ENCODE assay signal across 7 mouse cellular contexts in the genomic region with DNA sequence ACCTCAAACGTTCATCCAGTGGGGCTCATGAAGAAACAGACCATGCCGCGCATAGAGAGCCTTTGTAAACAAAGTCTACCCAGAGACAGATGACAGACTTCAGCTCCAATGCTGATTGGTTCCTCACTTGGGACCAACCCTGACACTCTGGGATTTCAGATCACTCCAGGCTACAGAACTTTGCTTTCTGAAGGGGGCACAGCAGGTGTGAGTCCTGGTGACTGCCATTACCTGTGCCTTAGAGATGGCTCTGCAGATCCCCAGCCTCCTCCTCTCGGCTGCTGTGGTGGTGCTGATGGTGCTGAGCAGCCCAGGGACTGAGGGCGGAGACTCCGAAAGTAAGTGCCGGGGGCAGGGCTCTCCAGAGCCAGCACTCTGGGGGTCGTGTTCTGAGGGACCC. TPM values are rescaled to one million over a fixed set of nuclear protein-coding genes. Genes with fewer than 3 reads are reported as not detected.
DNase-seq lines count a peak whose midpoint lies in the region; ATAC-seq and TF ChIP-seq lines count a peak whose summit lies in the region.

No protein-coding gene starts in this region.

- peak overlapping the region; percentile 22; the same call in 1 of the 2 replicates for H3K9ac ChIP-seq in intestine, postnatal 0 days (ENCODE audit: low read depth, low read length)

- WGBS in intestine, postnatal 0 days: 2% methylated on average over 8 of the region's 8 CpGs

- intact Hi-C loops in left cerebral cortex, postnatal 36 days (cut with DNase I): no loop called here

- DNase-seq in adrenal gland, adult 8-10 months: peak; percentile 47
- DNase-seq in embryo, embryonic 10.5 days (ENCODE audit: low spot score): peak; percentile 97
- DNase-seq in heart, adult 11 months: peak; percentile 98
- DNase-seq in left cerebral cortex, postnatal 36 days (ENCODE audit: low spot score in 2 of 2): peak; percentile 27 to 54
- DNase-seq in mesoderm, embryonic 11.5 days (ENCODE audit: low read depth, low spot score): peak; percentile 86
- peak; percentile 83 for DNase-seq in skeletal muscle tissue, adult 2 months (ENCODE audit: low read depth, low spot score)

- peak overlapping the region; percentile 58 for H3K4me3 ChIP-seq in intestine, postnatal 0 days (ENCODE audit: low read depth, low read length)

- peak; percentile 66 for ATAC-seq in intestine, postnatal 0 days

- peaks cover 3% of the 10 kb centered on the region; the same call in 1 of the 2 replicates for H3K4me1 ChIP-seq in intestine, postnatal 0 days (replicated peaks; ENCODE audit: control insufficient read depth, insufficient read depth, low read length)

- peaks cover 29% of the 10 kb centered on the region for H3K27me3 ChIP-seq in intestine, postnatal 0 days (replicated peaks; ENCODE audit: control insufficient read depth, insufficient read depth, low read length)

- H3K4me2 ChIP-seq in intestine, postnatal 0 days (replicated peaks; ENCODE audit: low read depth): peak overlapping the region; percentile 99

- H3K36me3 ChIP-seq in intestine, postnatal 0 days (ENCODE audit: control insufficient read depth, insufficient read depth): no peaks in the 10 kb centered on the region

- H3K9me3 ChIP-seq in intestine, postnatal 0 days (ENCODE audit: control insufficient read depth): no peaks in the 10 kb centered on the region

- no peak overlapping the region for H3K27ac ChIP-seq in intestine, postnatal 0 days (ENCODE audit: low read depth, low read length)

- TF ChIP-seq CTCF in intestine, postnatal 0 days (IDR thresholded peaks at IDR 0.05; ENCODE audit: low read depth): no peak

RNA-seq across cellular contexts. Expression of a gene that starts 5.6 kb away (rescaled TPM):
- total RNA-seq in adrenal gland, adult 8-10 months (2022): 100 to 1,000 TPM in 3 of 4 experiments, 10 to 100 TPM in 1; 62.4 to 146 (median 115) TPM
- 53.8 and 53.9 TPM in 2 replicates for polyA plus RNA-seq in intestine, postnatal 0 days (2015; fragmentation: Nextera tagmentation; extraction: Ambion mirVana)
- 1 to 10 TPM; 1.9 to 2.5 TPM for total RNA-seq in left cerebral cortex, postnatal 36 days (2021)

RNA-seq across cellular contexts. Expression of a gene that starts 24.4 kb away (rescaled TPM):
- total RNA-seq in adrenal gland, adult 8-10 months (2022): 1 to 10 TPM; 1.3 to 1.8 (median 1.5) TPM
- 0.17 and 0.30 TPM in 2 replicates for polyA plus RNA-seq in intestine, postnatal 0 days (2015; fragmentation: Nextera tagmentation; extraction: Ambion mirVana)
- not detected for total RNA-seq in left cerebral cortex, postnatal 36 days (2021)

RNA-seq across cellular contexts. Expression of a gene that starts 24.6 kb away (rescaled TPM):
- 100 to 1,000 TPM in 3 of 4 experiments, 10 to 100 TPM in 1; 77.6 to 181 (median 140) TPM for total RNA-seq in adrenal gland, adult 8-10 months (2022)
- 35.8 and 41.2 TPM in 2 replicates for polyA plus RNA-seq in intestine, postnatal 0 days (2015; fragmentation: Nextera tagmentation; extraction: Ambion mirVana)
- total RNA-seq in left cerebral cortex, postnatal 36 days (2021): 1 to 10 TPM; 2.6 to 3.4 TPM

RNA-seq across cellular contexts. Expression of a gene that starts 42.6 kb away (rescaled TPM):
- 100 to 1,000 TPM in 3 of 4 experiments, 10 to 100 TPM in 1; 83.6 to 191 (median 159) TPM for total RNA-seq in adrenal gland, adult 8-10 months (2022)
- polyA plus RNA-seq in intestine, postnatal 0 days (2015; fragmentation: Nextera tagmentation; extraction: Ambion mirVana): 24.1 and 25.1 TPM in 2 replicates
- total RNA-seq in left cerebral cortex, postnatal 36 days (2021): 1 to 10 TPM; 2.7 to 2.9 TPM

RNA-seq across cellular contexts. Expression of a gene that starts 59.7 kb away (rescaled TPM):
- total RNA-seq in adrenal gland, adult 8-10 months (2022): 10 to 100 TPM; 53.9 to 71.1 (median 67.2) TPM
- polyA plus RNA-seq in intestine, postnatal 0 days (2015; fragmentation: Nextera tagmentation; extraction: Ambion mirVana): 11.2 and 13.0 TPM in 2 replicates
- total RNA-seq in left cerebral cortex, postnatal 36 days (2021): 1 to 10 TPM; 6.6 to 7.7 TPM

Comparison
In these comparisons a context has a peak if more than half of its experiments do, and no peak if none do; other contexts are left out.
1. DNase-seq: peak in every context shown above with its lines; median percentile 98 in heart, adult 11 months; 97 in embryo, embryonic 10.5 days; 86 in mesoderm, embryonic 11.5 days; 83 in skeletal muscle tissue, adult 2 months; 47 in adrenal gland, adult 8-10 months; 40 in left cerebral cortex, postnatal 36 days.
2. RNA of a gene that starts 5.6 kb away (total RNA-seq): 62.4 to 146 TPM in adrenal gland, adult 8-10 months; 1.9 to 2.5 TPM in left cerebral cortex, postnatal 36 days; every median in the first group is over 10 times any median in the second.
3. RNA of a gene that starts 24.6 kb away (total RNA-seq): 77.6 to 181 TPM in adrenal gland, adult 8-10 months; 2.6 to 3.4 TPM in left cerebral cortex, postnatal 36 days; every median in the first group is over 10 times any median in the second.